Mouse (Mus musculus): Measurements from ENCODE around the gene Grm4. TPM values are rescaled to one million over a fixed set of nuclear protein-coding genes. Genes with fewer than 3 reads are reported as not detected.

The Grm4 gene
- polyA plus RNA-seq, 1 experiment = not detected

- Histone ChIP-seq H3K4me2 (ENCODE audit: low read depth) (no peak overlapping the region), H3K79me2 (ENCODE audit: control insufficient read depth, insufficient read depth) (no peaks in the 10 kb centered on the region), H3K36me3 (ENCODE audit: control insufficient read depth, insufficient read depth) (no peaks in the 10 kb centered on the region), H3ac (ENCODE audit: control insufficient read depth, insufficient read length) (no peak overlapping the region), H3K4me3 (no peak overlapping the region), H3K27me3 (ENCODE audit: control insufficient read depth, insufficient read depth, insufficient read length) (peaks cover 15% of the 10 kb centered on the region)
- no peak for TF ChIP-seq CEBPB (IDR thresholded peaks at IDR 0.05; ENCODE audit: insufficient read depth, poor library complexity, severe bottlenecking)
- no peak for TF ChIP-seq REST (IDR thresholded peaks at IDR 0.05; ENCODE audit: insufficient read depth, insufficient read length)
- TF ChIP-seq USF1 (IDR thresholded peaks at IDR 0.05; ENCODE audit: low read depth) = no peak
- no peak for TF ChIP-seq SRF (IDR thresholded peaks at IDR 0.05; ENCODE audit: control insufficient read depth, insufficient read length, low read depth)
Observed at GRCm38 (mm10) chr17:27501331-27502251, 19.6 kb downstream of the Grm4 start.

- Histone ChIP-seq H3K79me2 (ENCODE audit: control insufficient read depth, insufficient read depth) (no peaks in the 10 kb centered on the region), H3K36me3 (ENCODE audit: control insufficient read depth, insufficient read depth) (no peaks in the 10 kb centered on the region), H3K27me3 (ENCODE audit: control insufficient read depth, insufficient read depth, insufficient read length) (peaks cover 21% of the 10 kb centered on the region), H3K4me3 (no peak overlapping the region), H3K4me2 (ENCODE audit: low read depth) (no peak overlapping the region), H3ac (ENCODE audit: control insufficient read depth, insufficient read length) (no peak overlapping the region)
- TF ChIP-seq SRF (IDR thresholded peaks at IDR 0.05; ENCODE audit: control insufficient read depth, insufficient read length, low read depth) = no peak
- no peak for TF ChIP-seq POLR2AphosphoS2 (IDR thresholded peaks at IDR 0.05; ENCODE audit: insufficient read length, low read depth)
Observed at GRCm38 (mm10) chr17:27500811-27501210, 20.4 kb downstream of the Grm4 start.

- H3K27me3 ChIP-seq (ENCODE audit: control insufficient read depth, insufficient read depth, insufficient read length) = peaks cover 35% of the 10 kb centered on the region
Observed at GRCm38 (mm10) chr17:27499080-27499479, 22.1 kb downstream of the Grm4 start.

GRCm38 (mm10) chr17:27497798-27498197 is 23.4 kb downstream of the Grm4 start:
- no peak for TF ChIP-seq CEBPB (IDR thresholded peaks at IDR 0.05; ENCODE audit: insufficient read depth, poor library complexity, severe bottlenecking)
- TF ChIP-seq REST (IDR thresholded peaks at IDR 0.05; ENCODE audit: insufficient read depth, insufficient read length) = no peak
- TF ChIP-seq TCF3 (IDR thresholded peaks at IDR 0.05; ENCODE audit: insufficient read length, low read depth) = no peak
- TF ChIP-seq POLR2AphosphoS2 (IDR thresholded peaks at IDR 0.05; ENCODE audit: insufficient read length, low read depth) = no peak
- TF ChIP-seq SRF (IDR thresholded peaks at IDR 0.05; ENCODE audit: control insufficient read depth, insufficient read length, low read depth) = no peak
- no peak for TF ChIP-seq TCF12 (IDR thresholded peaks at IDR 0.05; ENCODE audit: insufficient read depth, poor library complexity, severe bottlenecking)
- no peak for TF ChIP-seq MYOG (IDR thresholded peaks at IDR 0.05; ENCODE audit: control insufficient read depth in 1 of 3, insufficient read depth in 1 of 3, insufficient read length in 2 of 3, low read depth in 2 of 3)
- no peak for TF ChIP-seq USF1 (IDR thresholded peaks at IDR 0.05; ENCODE audit: low read depth)
- TF ChIP-seq E2F4 (IDR thresholded peaks at IDR 0.05; ENCODE audit: insufficient read depth) = no peak
- Histone ChIP-seq H3ac (ENCODE audit: control insufficient read depth, insufficient read length) (no peak overlapping the region), H3K4me3 (no peak overlapping the region), H3K27me3 (ENCODE audit: control insufficient read depth, insufficient read depth, insufficient read length) (peaks cover 38% of the 10 kb centered on the region), H3K79me2 (ENCODE audit: control insufficient read depth, insufficient read depth) (no peaks in the 10 kb centered on the region), H3K36me3 (ENCODE audit: control insufficient read depth, insufficient read depth) (no peaks in the 10 kb centered on the region), H3K4me2 (ENCODE audit: low read depth) (no peak overlapping the region)

More at GRCm38 (mm10) chr17:27499080-27499479, 22.1 kb downstream of the Grm4 start:
- Histone ChIP-seq H3K36me3 (ENCODE audit: control insufficient read depth, insufficient read depth) (no peaks in the 10 kb centered on the region), H3K4me2 (ENCODE audit: low read depth) (no peak overlapping the region), H3K79me2 (ENCODE audit: control insufficient read depth, insufficient read depth) (no peaks in the 10 kb centered on the region), H3K4me3 (no peak overlapping the region), H3ac (ENCODE audit: control insufficient read depth, insufficient read length) (no peak overlapping the region)
- no peak for TF ChIP-seq TCF12 (IDR thresholded peaks at IDR 0.05; ENCODE audit: insufficient read depth, poor library complexity, severe bottlenecking)
- TF ChIP-seq TCF3 (IDR thresholded peaks at IDR 0.05; ENCODE audit: insufficient read length, low read depth) = no peak
- no peak for TF ChIP-seq SRF (IDR thresholded peaks at IDR 0.05; ENCODE audit: control insufficient read depth, insufficient read length, low read depth)
- no peak for TF ChIP-seq MYOD1 (IDR thresholded peaks at IDR 0.05; ENCODE audit: control insufficient read depth in 1 of 3, insufficient read length in 2 of 3, low read depth in 2 of 3)
- TF ChIP-seq POLR2A (IDR thresholded peaks at IDR 0.05; ENCODE audit: insufficient read length, low read depth) = no peak
- TF ChIP-seq MYOG (IDR thresholded peaks at IDR 0.05; ENCODE audit: control insufficient read depth in 1 of 3, insufficient read depth in 1 of 3, insufficient read length in 2 of 3, low read depth in 2 of 3) = no peak
- no peak for TF ChIP-seq USF1 (IDR thresholded peaks at IDR 0.05; ENCODE audit: low read depth)
- TF ChIP-seq POLR2AphosphoS2 (IDR thresholded peaks at IDR 0.05; ENCODE audit: insufficient read length, low read depth) = no peak

GRCm38 (mm10) chr17:27495008-27495540 is 26.1 kb downstream of the Grm4 start:
- H3K27me3 ChIP-seq (ENCODE audit: control insufficient read depth, insufficient read depth, insufficient read length) = peaks cover 59% of the 10 kb centered on the region
- H3K4me2 ChIP-seq (ENCODE audit: low read depth) = no peak overlapping the region
- no peak for TF ChIP-seq CEBPB (IDR thresholded peaks at IDR 0.05; ENCODE audit: insufficient read depth, poor library complexity, severe bottlenecking)
- TF ChIP-seq REST (IDR thresholded peaks at IDR 0.05; ENCODE audit: insufficient read depth, insufficient read length) = no peak
- no peak for TF ChIP-seq MYOD1 (IDR thresholded peaks at IDR 0.05; ENCODE audit: control insufficient read depth in 1 of 3, insufficient read length in 2 of 3, low read depth in 2 of 3)
- TF ChIP-seq TCF3 (IDR thresholded peaks at IDR 0.05; ENCODE audit: insufficient read length, low read depth) = no peak
- no peak for TF ChIP-seq SRF (IDR thresholded peaks at IDR 0.05; ENCODE audit: control insufficient read depth, insufficient read length, low read depth)
- H3K4me3 ChIP-seq = no peak overlapping the region
- H3ac ChIP-seq (ENCODE audit: control insufficient read depth, insufficient read length) = no peak overlapping the region
- no peaks in the 10 kb centered on the region for H3K36me3 ChIP-seq (ENCODE audit: control insufficient read depth, insufficient read depth)
- no peaks in the 10 kb centered on the region for H3K79me2 ChIP-seq (ENCODE audit: control insufficient read depth, insufficient read depth)

All from myocyte (in vitro differentiated cells).